Mouse (Mus musculus): ENCODE results near the gene Olfr272. TPM values are rescaled to one million over a fixed set of nuclear protein-coding genes. Genes with fewer than 3 reads are reported as not detected.

The Olfr272 gene
- not detected in 2 replicates for polyA plus RNA-seq (2016; fragmentation: Nextera tagmentation; extraction: Ambion mirVana)

- H3K27me3 ChIP-seq (replicated peaks; ENCODE audit: low read depth, poor library complexity, severe bottlenecking), result no peaks in the 10 kb centered on the region
- H3K9me3 ChIP-seq, result no peaks in the 10 kb centered on the region
- no peak within 1 kb of the TSS for H3K4me3 ChIP-seq
- H3K36me3 ChIP-seq (replicated peaks), result no peaks in the 10 kb centered on the region
- no peak for DNase-seq (ENCODE audit: low spot score)
- H3K4me1 ChIP-seq, result no peaks in the 10 kb centered on the region
- H3K27ac ChIP-seq (replicated peaks), result no peak within 1 kb of the TSS
- WGBS, result 90% methylated on average over 2 of the region's 2 CpGs
Measured at GRCm38 (mm10) chr4:52919078-52919477, at the start of gene Olfr272. Olfr272 (minus strand) TSS chr4:52919178.

DNA sequence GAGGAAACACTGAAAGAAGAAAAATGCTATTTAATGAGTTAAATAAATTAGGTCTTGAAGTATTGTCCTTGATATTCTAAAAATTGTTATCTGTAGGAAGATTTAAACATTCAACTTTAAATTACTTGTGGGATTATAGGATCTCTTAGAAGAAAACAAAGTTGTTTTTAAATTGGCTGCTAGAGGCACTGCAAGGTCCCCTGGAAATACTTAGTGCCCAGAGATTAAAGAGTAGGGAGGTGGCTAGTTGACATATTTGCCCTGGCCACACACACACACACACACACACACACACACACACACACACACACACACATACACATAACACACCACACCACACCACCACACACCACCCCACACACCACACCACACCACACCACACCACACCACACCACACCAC is 45.3 kb upstream of the Olfr272 start, which contains the start of gene Olfr270:
Olfr270 (plus strand) TSS at position 301 of the 400 bp plus-strand sequence.
- H3K4me1 ChIP-seq, result no peaks in the 10 kb centered on the region
- H3K27me3 ChIP-seq (replicated peaks; ENCODE audit: low read depth, poor library complexity, severe bottlenecking), result no peaks in the 10 kb centered on the region
- H3K4me3 ChIP-seq, result no peak within 1 kb of the TSS
- no peak within 1 kb of the TSS for H3K27ac ChIP-seq (replicated peaks)
- no peak for DNase-seq (ENCODE audit: low spot score)
- no peaks in the 10 kb centered on the region for H3K9me3 ChIP-seq
- H3K36me3 ChIP-seq (replicated peaks), result no peaks in the 10 kb centered on the region

GRCm38 (mm10) chr4:52958693-52959092 is 39.7 kb upstream of the Olfr272 start:
- no peaks in the 10 kb centered on the region for H3K36me3 ChIP-seq (replicated peaks)
- no peaks in the 10 kb centered on the region for H3K9me3 ChIP-seq
- H3K27ac ChIP-seq (replicated peaks), result no peak overlapping the region
- no peak overlapping the region for H3K4me3 ChIP-seq
- DNase-seq (ENCODE audit: low spot score), result peak; percentile 19
- WGBS, result 37% methylated on average over 4 of the region's 4 CpGs
- H3K27me3 ChIP-seq (replicated peaks; ENCODE audit: low read depth, poor library complexity, severe bottlenecking), result no peaks in the 10 kb centered on the region
- H3K4me1 ChIP-seq, result no peaks in the 10 kb centered on the region

DNA sequence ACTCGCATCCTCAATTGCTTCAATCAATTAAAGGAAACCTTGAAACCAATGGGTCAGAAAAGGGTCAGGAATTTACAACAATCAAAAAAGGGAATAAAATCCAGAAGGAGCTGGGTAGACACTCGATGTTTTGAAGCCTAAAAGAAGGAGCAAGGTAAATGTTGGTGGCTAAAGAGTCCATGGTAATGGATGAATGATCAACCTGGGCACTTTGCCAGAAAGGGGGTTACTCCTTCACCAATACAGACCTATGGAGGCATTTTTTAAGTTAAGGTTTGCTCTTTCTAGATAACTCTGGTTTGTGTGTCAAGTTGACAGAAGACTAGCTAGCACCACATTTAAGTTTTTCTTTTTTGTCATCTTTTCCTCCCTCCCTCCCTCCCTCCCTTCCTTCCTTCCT is 30.0 kb upstream of the Olfr272 start:
- Histone ChIP-seq H3K27me3 (replicated peaks; ENCODE audit: low read depth, poor library complexity, severe bottlenecking) (no peaks in the 10 kb centered on the region), H3K36me3 (replicated peaks) (no peaks in the 10 kb centered on the region), H3K4me3 (no peak overlapping the region), H3K27ac (replicated peaks) (no peak overlapping the region), H3K4me1 (no peaks in the 10 kb centered on the region), H3K9me3 (no peaks in the 10 kb centered on the region)
- DNase-seq (ENCODE audit: low spot score), result no peak
- WGBS, result 81% methylated on average over 2 of the region's 2 CpGs

DNA sequence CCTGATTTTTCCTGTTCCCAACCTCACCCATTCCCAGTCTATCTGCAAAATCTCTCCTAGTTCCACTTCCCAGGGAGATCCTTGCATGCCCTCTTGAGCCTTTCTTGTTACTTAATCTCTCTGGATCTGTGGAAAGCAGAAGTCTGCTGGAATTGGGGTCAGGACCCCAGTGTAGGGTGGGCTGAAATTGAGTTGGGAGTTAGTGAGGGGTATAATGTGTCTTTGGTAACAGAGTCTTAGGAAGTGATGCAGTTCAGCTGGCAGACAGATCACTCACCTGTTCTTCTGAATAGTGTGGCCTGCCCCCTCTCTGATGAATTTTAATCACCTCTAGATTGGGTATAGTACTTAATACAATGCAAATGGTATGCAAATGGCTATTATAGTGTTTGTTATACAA is 27.7 kb upstream of the Olfr272 start:
- Histone ChIP-seq H3K4me3 (no peak overlapping the region), H3K9me3 (no peaks in the 10 kb centered on the region), H3K27me3 (replicated peaks; ENCODE audit: low read depth, poor library complexity, severe bottlenecking) (no peaks in the 10 kb centered on the region), H3K27ac (replicated peaks) (no peak overlapping the region), H3K36me3 (replicated peaks) (no peaks in the 10 kb centered on the region), H3K4me1 (no peaks in the 10 kb centered on the region)
- no peak for DNase-seq (ENCODE audit: low spot score)

GRCm38 (mm10) chr4:52930480-52930879 is 11.5 kb upstream of the Olfr272 start:
- no peaks in the 10 kb centered on the region for H3K4me1 ChIP-seq
- H3K9me3 ChIP-seq, result no peaks in the 10 kb centered on the region
- WGBS, result 88% methylated on average over 4 of the region's 4 CpGs
- H3K4me3 ChIP-seq, result no peak overlapping the region
- no peak overlapping the region for H3K27ac ChIP-seq (replicated peaks)
- H3K36me3 ChIP-seq (replicated peaks), result no peaks in the 10 kb centered on the region
- no peaks in the 10 kb centered on the region for H3K27me3 ChIP-seq (replicated peaks; ENCODE audit: low read depth, poor library complexity, severe bottlenecking)
- DNase-seq (ENCODE audit: low spot score), result no peak

- Histone ChIP-seq H3K27ac (replicated peaks) (no peak overlapping the region), H3K36me3 (replicated peaks) (no peaks in the 10 kb centered on the region), H3K4me3 (no peak overlapping the region), H3K9me3 (no peaks in the 10 kb centered on the region), H3K27me3 (replicated peaks; ENCODE audit: low read depth, poor library complexity, severe bottlenecking) (no peaks in the 10 kb centered on the region), H3K4me1 (no peaks in the 10 kb centered on the region)
- no peak for DNase-seq (ENCODE audit: low spot score)
- WGBS, result 82% methylated on average over 2 of the region's 2 CpGs
Measured at GRCm38 (mm10) chr4:52917311-52917688, 1.7 kb downstream of the Olfr272 start.

- Histone ChIP-seq H3K27me3 (replicated peaks; ENCODE audit: low read depth, poor library complexity, severe bottlenecking) (no peaks in the 10 kb centered on the region), H3K9me3 (no peaks in the 10 kb centered on the region), H3K4me1 (no peaks in the 10 kb centered on the region), H3K27ac (replicated peaks) (no peak overlapping the region), H3K36me3 (replicated peaks) (no peaks in the 10 kb centered on the region), H3K4me3 (no peak overlapping the region)
- 82% methylated on average over 6 of the region's 6 CpGs for WGBS
- DNase-seq (ENCODE audit: low spot score), result no peak
Measured at GRCm38 (mm10) chr4:52916659-52917310, 2.2 kb downstream of the Olfr272 start.

DNA sequence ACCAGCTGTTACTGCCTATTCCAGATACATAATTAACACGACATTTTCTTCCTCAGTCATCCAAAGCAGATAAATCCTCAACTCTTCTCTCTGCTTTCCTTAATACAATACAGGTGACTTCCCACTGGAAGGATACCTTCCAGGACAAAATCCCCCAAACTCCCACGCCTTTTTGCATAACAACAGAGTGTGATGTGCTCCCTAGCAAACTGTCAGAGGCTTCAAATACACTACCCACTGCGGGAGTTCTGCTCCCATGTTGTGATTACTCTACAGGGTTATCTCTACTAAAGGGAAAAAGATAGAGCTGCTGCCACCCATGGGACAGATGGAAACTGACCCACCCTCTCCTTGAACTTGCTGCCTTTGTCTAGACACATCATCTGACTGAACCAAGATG is 6.6 kb downstream of the Olfr272 start:
- DNase-seq (ENCODE audit: low spot score), result no peak
- Histone ChIP-seq H3K36me3 (replicated peaks) (no peaks in the 10 kb centered on the region), H3K4me3 (no peak overlapping the region), H3K27ac (replicated peaks) (no peak overlapping the region), H3K9me3 (no peaks in the 10 kb centered on the region), H3K27me3 (replicated peaks; ENCODE audit: low read depth, poor library complexity, severe bottlenecking) (no peaks in the 10 kb centered on the region), H3K4me1 (no peaks in the 10 kb centered on the region)
- 54% methylated on average over 3 of the region's 3 CpGs for WGBS

- no peaks in the 10 kb centered on the region for H3K27me3 ChIP-seq (replicated peaks; ENCODE audit: low read depth, poor library complexity, severe bottlenecking)
- no peaks in the 10 kb centered on the region for H3K4me1 ChIP-seq
- 80% methylated on average over 3 of the region's 3 CpGs for WGBS
- H3K4me3 ChIP-seq, result no peak overlapping the region
- H3K9me3 ChIP-seq, result no peaks in the 10 kb centered on the region
- DNase-seq (ENCODE audit: low spot score), result no peak
- H3K27ac ChIP-seq (replicated peaks), result no peak overlapping the region
- H3K36me3 ChIP-seq (replicated peaks), result no peaks in the 10 kb centered on the region
Measured at GRCm38 (mm10) chr4:52909542-52909941, 9.4 kb downstream of the Olfr272 start.

DNA sequence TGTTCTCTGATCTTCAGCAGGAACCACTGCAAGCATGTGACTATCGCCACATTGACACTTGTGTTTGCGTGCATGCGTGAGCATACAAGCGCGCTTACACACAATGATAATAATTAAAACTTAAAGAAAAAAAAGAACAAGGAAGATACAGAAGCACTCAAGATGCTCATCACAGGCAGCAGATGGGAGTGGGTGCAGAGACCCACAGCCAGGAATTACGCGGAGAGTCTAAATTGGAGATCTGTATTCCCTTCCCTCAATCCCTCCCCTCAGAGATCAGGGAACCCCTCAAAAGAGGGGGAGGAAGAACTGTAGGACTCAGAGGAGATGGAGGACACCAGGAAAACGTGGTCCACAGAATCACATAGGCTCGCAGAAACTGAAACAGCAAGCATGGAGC is 54.8 kb downstream of the Olfr272 start:
- no peak for DNase-seq (ENCODE audit: low spot score)
- Histone ChIP-seq H3K27ac (replicated peaks) (no peak overlapping the region), H3K4me1 (no peaks in the 10 kb centered on the region), H3K36me3 (replicated peaks) (no peaks in the 10 kb centered on the region), H3K9me3 (no peaks in the 10 kb centered on the region), H3K4me3 (no peak overlapping the region), H3K27me3 (replicated peaks; ENCODE audit: low read depth, poor library complexity, severe bottlenecking) (no peaks in the 10 kb centered on the region)
- WGBS, result 91% methylated on average over 9 of the region's 9 CpGs
